Mouse (Mus musculus) intestine, postnatal 0 days (tissue): ENCODE results near the gene Bcas3. TPM values are rescaled to one million over a fixed set of nuclear protein-coding genes. Genes with fewer than 3 reads are reported as not detected.

Experiments used
- ATAC-seq: fragments of 200-750 bp; cut with Nextera tagmentation; 2 replicates; pipeline ENCODE4 v1.8.0; 2017; ENCODE audit warnings: mild to moderate bottlenecking, moderate TSS enrichment, moderate library complexity
- H3K27ac ChIP-seq: fragments of 300-500 bp; sonication (generic); 2 replicates; pipeline ENCODE4 v1.5.1; 2014; ENCODE audit warnings: mild to moderate bottlenecking, low read depth, low read length, moderate library complexity
- H3K27me3 ChIP-seq: fragments of 300-500 bp; sonication (generic); replicated peaks from 2 replicates; pipeline ENCODE4 v1.6.1; 2014; ENCODE audit warnings: low read length, mixed read lengths; ENCODE audit not compliant: control insufficient read depth, insufficient read depth
- H3K36me3 ChIP-seq: fragments of 300-500 bp; sonication (generic); 2 replicates; pipeline ENCODE4 v1.6.1; 2014; ENCODE audit warnings: mild to moderate bottlenecking, moderate library complexity; ENCODE audit not compliant: control insufficient read depth, insufficient read depth
- H3K4me1 ChIP-seq: fragments of 300-500 bp; sonication (generic); replicated peaks from 2 replicates; pipeline ENCODE4 v1.6.1; 2014; ENCODE audit warnings: antibody characterized with exemption, low read length, mixed read lengths; ENCODE audit not compliant: control insufficient read depth, insufficient read depth
- H3K4me2 ChIP-seq: fragments of 300-500 bp; sonication (generic); replicated peaks from 2 replicates; pipeline ENCODE4 v1.6.1; 2014; ENCODE audit warnings: low read depth, mild to moderate bottlenecking, moderate library complexity
- H3K4me3 ChIP-seq: fragments of 300-500 bp; sonication (generic); 2 replicates; pipeline ENCODE4 v1.5.1; 2014; ENCODE audit warnings: low read depth, low read length
- H3K9ac ChIP-seq: fragments of 300-500 bp; sonication (generic); 2 replicates; pipeline ENCODE4 v1.6.1; 2014; ENCODE audit warnings: mild to moderate bottlenecking, low read depth, low read length
- H3K9me3 ChIP-seq: fragments of 300-500 bp; sonication (generic); 2 replicates; pipeline ENCODE4 v1.6.1; 2016; ENCODE audit warnings: mixed run types; ENCODE audit not compliant: control insufficient read depth
- CTCF ChIP-seq: sonication (generic); IDR thresholded peaks from 2 replicates; pipeline ENCODE4 v1.5.1; 2016; ENCODE audit warnings: low read depth, mild to moderate bottlenecking, control low read depth, antibody characterized with exemption, moderate library complexity
- WGBS: fragments of 180-500 bp; shearing (Covaris S2); extraction: QIAGEN DNeasy Blood & Tissue Kit; methylation state at CpG from one replicate; pipeline ENCODE4 v1.1.7; 2014; 5-methylcytosine and 5-hydroxymethylcytosine counted together
- polyA plus RNA-seq: library from polyadenylated mRNA; unstranded; fragments of >200 nt; fragmentation: Nextera tagmentation; extraction: Ambion mirVana; gene quantifications from 2 replicates; pipeline ENCODE4 v1.2.1, GENCODE M21; 2015

Bcas3 gene
- polyA plus RNA-seq, 1 experiment from 2014 or later, result 17.2 TPM

DNA sequence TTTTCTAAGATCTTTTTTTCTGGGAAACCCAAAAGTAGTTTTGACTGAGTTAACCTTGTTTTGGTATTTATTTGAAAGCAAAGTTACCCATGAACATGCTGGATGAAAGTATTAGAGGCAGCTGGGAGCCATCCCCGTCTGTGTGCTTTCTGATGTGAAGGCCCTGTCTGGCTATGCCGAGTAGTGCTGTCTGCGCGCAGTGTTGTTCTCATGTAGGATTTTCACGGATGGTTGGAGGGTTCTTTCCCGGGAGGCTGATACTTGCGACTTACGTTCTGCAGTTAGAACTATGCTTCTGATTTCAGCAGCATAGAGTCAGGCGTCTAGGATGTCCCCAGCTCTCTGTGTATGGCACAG, 39.9 kb downstream of the Bcas3 start:
- no peak overlapping the region for H3K4me2 ChIP-seq
- 77% methylated on average over 9 of the region's 9 CpGs for WGBS
- no peak overlapping the region for H3K27ac ChIP-seq
- TF ChIP-seq CTCF, result no peak
- no peaks in the 10 kb centered on the region for H3K27me3 ChIP-seq
- H3K9me3 ChIP-seq, result no peaks in the 10 kb centered on the region
- H3K4me1 ChIP-seq, result no peaks in the 10 kb centered on the region
- H3K9ac ChIP-seq, result no peak overlapping the region
- ATAC-seq, result no peak
- H3K36me3 ChIP-seq, result no peaks in the 10 kb centered on the region
- no peak overlapping the region for H3K4me3 ChIP-seq

DNA sequence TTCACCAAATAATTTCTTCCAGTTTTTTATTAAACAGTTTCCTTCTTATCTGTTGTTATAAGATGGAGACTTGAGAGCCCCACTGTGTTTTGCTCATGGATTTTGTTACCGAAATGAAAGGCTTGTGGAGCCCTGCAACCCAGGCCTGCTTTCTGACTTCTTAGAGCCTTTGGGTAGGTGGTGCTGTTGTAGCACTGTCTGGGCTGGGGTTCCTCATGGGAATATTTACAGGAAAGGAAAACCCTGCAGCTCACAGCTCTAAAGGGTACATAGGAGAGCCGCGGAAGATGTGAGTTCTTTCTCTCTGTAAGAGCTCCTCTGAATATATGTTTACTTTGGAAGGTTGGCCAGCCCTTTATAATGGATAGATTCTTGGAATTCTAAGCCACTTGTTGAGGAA, 41.0 kb downstream of the Bcas3 start:
- ATAC-seq, result no peak

DNA sequence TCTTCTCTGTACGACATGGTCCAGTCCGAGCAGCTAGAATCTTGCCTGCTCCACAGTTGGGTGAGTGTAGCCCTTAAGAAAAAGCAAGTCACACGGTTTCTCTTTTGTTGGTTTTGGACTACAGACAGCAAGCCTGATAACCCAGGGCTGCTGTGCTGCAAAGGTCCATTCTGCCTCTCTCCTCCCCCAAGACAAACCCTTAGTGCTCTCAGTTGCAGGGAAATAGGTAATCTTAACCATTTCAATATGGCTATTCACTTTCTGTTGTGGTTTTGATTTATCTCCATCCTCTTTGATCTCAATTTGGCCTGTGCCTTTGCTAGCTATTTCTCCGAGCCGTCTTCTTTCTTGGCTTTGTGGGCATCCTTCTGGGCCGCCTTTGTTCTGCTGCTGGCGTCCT, 42.4 kb downstream of the Bcas3 start:
- Histone ChIP-seq H3K36me3 (no peaks in the 10 kb centered on the region), H3K27me3 (no peaks in the 10 kb centered on the region), H3K4me2 (no peak overlapping the region), H3K4me3 (no peak overlapping the region), H3K9ac (no peak overlapping the region), H3K4me1 (no peaks in the 10 kb centered on the region), H3K27ac (no peak overlapping the region), H3K9me3 (no peaks in the 10 kb centered on the region)
- WGBS, result 78% methylated on average over 7 of the region's 7 CpGs
- no peak for TF ChIP-seq CTCF
- no peak for ATAC-seq

More for the DNA sequence above, 41.0 kb downstream of the Bcas3 start:
- no peaks in the 10 kb centered on the region for H3K36me3 ChIP-seq
- no peak overlapping the region for H3K4me2 ChIP-seq
- H3K27me3 ChIP-seq, result no peaks in the 10 kb centered on the region
- no peak overlapping the region for H3K9ac ChIP-seq
- no peak overlapping the region for H3K4me3 ChIP-seq
- H3K9me3 ChIP-seq, result no peaks in the 10 kb centered on the region
- H3K4me1 ChIP-seq, result no peaks in the 10 kb centered on the region
- TF ChIP-seq CTCF, result peak; percentile 56
- no peak overlapping the region for H3K27ac ChIP-seq
- 56% methylated on average over 3 of the region's 3 CpGs for WGBS

GRCm38 (mm10) chr11:85406531-85406930, 53.6 kb downstream of the Bcas3 start:
- no peak overlapping the region for H3K9ac ChIP-seq
- 87% methylated on average over 3 of the region's 3 CpGs for WGBS
- no peak overlapping the region for H3K27ac ChIP-seq
- no peak overlapping the region for H3K4me3 ChIP-seq
- H3K4me1 ChIP-seq, result no peaks in the 10 kb centered on the region
- H3K27me3 ChIP-seq, result no peaks in the 10 kb centered on the region
- no peak for TF ChIP-seq CTCF
- ATAC-seq, result no peak
- H3K36me3 ChIP-seq, result no peaks in the 10 kb centered on the region
- H3K4me2 ChIP-seq, result no peak overlapping the region
- no peaks in the 10 kb centered on the region for H3K9me3 ChIP-seq

DNA sequence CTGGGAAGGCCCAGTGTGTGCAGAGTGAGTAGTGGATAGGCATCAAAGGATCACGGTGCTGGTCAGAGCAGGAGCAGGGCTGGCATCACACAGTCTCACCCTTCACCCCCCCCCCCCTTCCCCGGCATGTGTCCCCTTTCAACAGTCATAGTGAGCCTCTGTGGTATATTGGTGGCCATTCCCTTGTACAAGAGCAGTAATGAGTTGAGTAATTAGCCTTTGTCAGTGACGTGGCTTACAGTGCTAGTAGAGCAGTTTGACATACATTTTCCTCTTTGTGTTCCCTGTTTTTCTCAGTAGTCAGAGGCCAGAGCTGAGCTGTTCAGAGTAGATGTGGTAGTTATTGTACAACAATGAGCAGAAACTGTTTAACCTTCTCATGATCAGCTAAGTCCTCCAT, 54.7 kb downstream of the Bcas3 start:
- no peaks in the 10 kb centered on the region for H3K27me3 ChIP-seq
- no peak for TF ChIP-seq CTCF
- no peak overlapping the region for H3K4me3 ChIP-seq
- WGBS, result 76% methylated on average over 3 of the region's 3 CpGs
- ATAC-seq, result no peak
- H3K9ac ChIP-seq, result no peak overlapping the region
- no peaks in the 10 kb centered on the region for H3K4me1 ChIP-seq
- H3K27ac ChIP-seq, result no peak overlapping the region
- H3K9me3 ChIP-seq, result no peaks in the 10 kb centered on the region
- no peak overlapping the region for H3K4me2 ChIP-seq
- no peaks in the 10 kb centered on the region for H3K36me3 ChIP-seq

DNA sequence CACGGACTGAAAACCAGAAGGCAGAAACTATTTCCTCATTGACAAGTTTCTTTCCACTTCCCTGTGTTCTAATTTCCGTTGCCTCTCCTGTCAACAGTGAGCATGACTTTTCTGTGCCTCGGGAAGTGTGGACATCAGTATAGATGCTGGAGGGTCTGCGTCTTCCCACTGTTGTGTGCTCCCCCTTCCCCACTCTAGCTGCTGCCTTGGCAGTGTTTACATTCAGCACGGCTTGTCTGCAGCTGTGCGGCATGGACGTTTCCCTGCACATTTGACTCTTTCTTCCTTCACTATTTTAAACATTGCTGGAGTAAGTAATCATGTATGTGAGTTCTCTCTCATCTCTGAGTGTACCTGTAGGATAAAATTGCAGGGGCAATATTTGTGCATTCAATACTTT, 59.4 kb downstream of the Bcas3 start:
- no peak for TF ChIP-seq CTCF
- H3K4me2 ChIP-seq, result no peak overlapping the region
- no peak for ATAC-seq
- no peaks in the 10 kb centered on the region for H3K36me3 ChIP-seq
- H3K9ac ChIP-seq, result no peak overlapping the region; the same call in 1 of the 2 replicates
- no peak overlapping the region for H3K4me3 ChIP-seq
- H3K27me3 ChIP-seq, result no peaks in the 10 kb centered on the region
- no peak overlapping the region for H3K27ac ChIP-seq
- WGBS, result 31% methylated on average over 7 of the region's 7 CpGs
- H3K4me1 ChIP-seq, result no peaks in the 10 kb centered on the region
- H3K9me3 ChIP-seq, result no peaks in the 10 kb centered on the region

- no peak overlapping the region for H3K27ac ChIP-seq
- WGBS, result 92% methylated on average over 1 of the region's 1 CpGs
- no peak overlapping the region for H3K9ac ChIP-seq
- TF ChIP-seq CTCF, result no peak
- H3K27me3 ChIP-seq, result no peaks in the 10 kb centered on the region
- no peaks in the 10 kb centered on the region for H3K9me3 ChIP-seq
- no peaks in the 10 kb centered on the region for H3K4me1 ChIP-seq
- ATAC-seq, result no peak
- H3K36me3 ChIP-seq, result no peaks in the 10 kb centered on the region
- H3K4me3 ChIP-seq, result no peak overlapping the region
- no peak overlapping the region for H3K4me2 ChIP-seq
These were observed 61.5 kb downstream of the Bcas3 start for GRCm38 (mm10) chr11:85414476-85414875.
